Mouse (Mus musculus) CD4-positive helper T cell, adult 2 months (primary cell): ENCODE measurements at regions not wholly inside any gene's neighbourhood (a gene's known extent, or its start where the extent isn't known, plus 50 kb on each side); places are given as distances from the start of the nearest gene placed in this dataset.

Experiments
- DNase-seq: peaks from one replicate; pipeline ENCODE4 v3.0.0-alpha.2; 2012; ENCODE audit warnings: low read depth, missing footprints, low spot score

GRCm38 (mm10) chr13:19523686-19524085, 96.0 kb downstream of the Epdr1 start:
- no peak for DNase-seq

- DNase-seq: peak; percentile 8
Observed at GRCm38 (mm10) chr13:19517938-19518777, 101.6 kb downstream of the Epdr1 start.

- no peak for DNase-seq
Observed at GRCm38 (mm10) chr13:19514844-19515555, 104.7 kb downstream of the Epdr1 start.

GRCm38 (mm10) chr13:19506543-19506942, 110.9 kb upstream of the Stard3nl start:
- no peak for DNase-seq

GRCm38 (mm10) chr13:19504241-19504640, 108.6 kb upstream of the Stard3nl start:
- DNase-seq: no peak

- DNase-seq: no peak
Observed at GRCm38 (mm10) chr13:19482198-19482597, 86.6 kb upstream of the Stard3nl start.

GRCm38 (mm10) chr13:19474041-19474440, 78.4 kb upstream of the Stard3nl start:
- peak; percentile 33 for DNase-seq

GRCm38 (mm10) chr13:19470729-19471128, 75.1 kb upstream of the Stard3nl start:
- DNase-seq: peak; percentile 14

GRCm38 (mm10) chr13:19466722-19467384, 71.3 kb upstream of the Stard3nl start:
- DNase-seq: no peak

- no peak for DNase-seq
Observed at GRCm38 (mm10) chr13:19462966-19463365, 67.4 kb upstream of the Stard3nl start.

- no peak for DNase-seq
Observed at GRCm38 (mm10) chr13:19449387-19449786, 53.8 kb upstream of the Stard3nl start.
